Mouse (Mus musculus) heart, embryonic 12.5 days (tissue): ENCODE data around the gene Pde1b. TPM values are rescaled to one million over a fixed set of nuclear protein-coding genes. Genes with fewer than 3 reads are reported as not detected.
A peak's percentile ranks its signal among the peaks of the same experiment; 100 is the strongest.

Source experiments
- ATAC-seq: fragments of 200-750 bp; cut with Nextera tagmentation; 2 replicates; pipeline ENCODE4 v1.8.0; 2017; ENCODE audit warnings: moderate TSS enrichment, moderate library complexity; ENCODE audit not compliant: insufficient number of reproducible peaks, low FRiP score
- H3K27ac ChIP-seq: fragments of 300-500 bp; sonication (generic); 2 replicates; pipeline ENCODE4 v1.5.1; 2016; ENCODE audit warnings: mild to moderate bottlenecking, moderate library complexity; ENCODE audit not compliant: poor library complexity, severe bottlenecking
- H3K27me3 ChIP-seq: fragments of 300-500 bp; sonication (generic); replicated peaks from 2 replicates; pipeline ENCODE4 v1.6.1; 2016; ENCODE audit warnings: mild to moderate bottlenecking, moderate library complexity
- H3K36me3 ChIP-seq: fragments of 300-500 bp; sonication (generic); 2 replicates; pipeline ENCODE4 v1.6.1; 2016; ENCODE audit warnings: mild to moderate bottlenecking, moderate library complexity
- H3K4me1 ChIP-seq: fragments of 300-500 bp; sonication (generic); replicated peaks from 2 replicates; pipeline ENCODE4 v1.6.1; 2016; ENCODE audit warnings: mild to moderate bottlenecking
- H3K4me2 ChIP-seq: fragments of 300-500 bp; sonication (generic); 2 replicates; pipeline ENCODE4 v1.6.1; 2016; ENCODE audit warnings: mild to moderate bottlenecking, moderate library complexity
- H3K4me3 ChIP-seq: fragments of 300-500 bp; sonication (generic); 2 replicates; pipeline ENCODE4 v1.5.1; 2016; ENCODE audit warnings: mild to moderate bottlenecking
- H3K9ac ChIP-seq: fragments of 300-500 bp; sonication (generic); 2 replicates; pipeline ENCODE4 v1.6.1; 2016; ENCODE audit warnings: mild to moderate bottlenecking, moderate library complexity
- H3K9me3 ChIP-seq: fragments of 300-500 bp; sonication (generic); replicated peaks from 2 replicates; pipeline ENCODE4 v1.6.1; 2016; ENCODE audit warnings: mild to moderate bottlenecking, moderate library complexity
- WGBS: fragments of 180-500 bp; shearing (Covaris S2); methylation state at CpG from one replicate; pipeline ENCODE4 v1.1.7; 2016; 5-methylcytosine and 5-hydroxymethylcytosine counted together
- polyA plus RNA-seq: library from polyadenylated mRNA; unstranded; fragments of >200 nt; fragmentation: Nextera tagmentation; extraction: Ambion mirVana; gene quantifications from 2 replicates; pipeline ENCODE4 v1.2.1, GENCODE M21; 2016

Pde1b gene
- 3.7 and 4.0 TPM in 2 replicates for polyA plus RNA-seq

GRCm38 (mm10) chr15:103502435-103503250 is at the start of gene Pde1b:
Pde1b (plus strand) TSS chr15:103503034.
- ATAC-seq = peak; percentile 82
- peaks cover 33% of the 10 kb centered on the region for H3K27me3 ChIP-seq
- 0 out of 2 replicates have a peak, but pooled peaks cover 7% of the 10 kb centered on the region for H3K4me1 ChIP-seq

DNA sequence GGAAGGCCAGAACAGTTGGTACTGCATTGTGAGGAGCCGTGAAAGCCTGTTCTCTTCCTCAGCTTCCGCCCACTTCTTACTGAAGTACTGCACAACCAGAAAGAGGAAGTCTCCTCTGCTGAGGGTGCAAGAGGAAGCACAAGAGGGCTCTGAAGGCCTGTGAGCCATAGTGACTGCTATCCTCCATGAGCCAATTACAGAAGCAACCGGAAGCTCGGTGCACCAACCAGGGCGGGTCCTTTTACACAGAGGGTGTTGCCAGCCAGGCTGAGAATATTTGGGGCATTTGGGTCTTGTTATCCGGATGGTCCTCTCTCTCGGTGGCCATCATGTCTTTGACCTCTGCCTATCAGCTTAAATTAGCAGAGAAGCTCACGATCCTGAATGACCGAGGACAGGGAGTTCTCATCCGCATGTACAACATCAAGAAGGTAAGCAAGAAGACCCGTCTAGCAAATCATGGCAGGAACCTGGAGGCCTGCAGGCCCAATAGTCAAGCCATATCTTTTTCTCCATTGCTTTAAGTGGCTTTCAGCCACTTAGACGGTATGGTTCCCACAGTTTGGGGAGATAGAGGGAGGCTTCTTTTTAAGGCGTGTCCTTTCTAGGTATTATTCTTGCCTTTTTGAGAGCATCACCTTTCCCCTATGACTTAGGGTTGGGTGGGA is 49.1 kb upstream of the Pde1b start, which contains the start of gene Nckap1l:
TSS of gene Nckap1l (plus strand) at position 244 of the 668 bp plus-strand sequence.
- Histone ChIP-seq H3K27me3 (no peaks in the 10 kb centered on the region), H3K4me1 (no peaks in the 10 kb centered on the region), H3K9me3 (no peaks in the 10 kb centered on the region), H3K9ac (no peak within 1 kb of the TSS), H3K36me3 (no peaks in the 10 kb centered on the region), H3K4me3 (no peak within 1 kb of the TSS), H3K4me2 (no peak within 1 kb of the TSS), H3K27ac (no peak within 1 kb of the TSS)
- 76% methylated on average over 13 of the region's 13 CpGs for WGBS
- no peak for ATAC-seq

More at GRCm38 (mm10) chr15:103502435-103503250, at the start of gene Pde1b:
- peak within 1 kb of the TSS; percentile 88 for H3K4me2 ChIP-seq
- peak within 1 kb of the TSS; percentile 66 for H3K9ac ChIP-seq
- H3K9me3 ChIP-seq = no peaks in the 10 kb centered on the region
- H3K4me3 ChIP-seq = peak within 1 kb of the TSS; percentile 56
- WGBS = 2% methylated on average over 48 of the region's 63 CpGs
- no peaks in the 10 kb centered on the region for H3K36me3 ChIP-seq
- no peak within 1 kb of the TSS for H3K27ac ChIP-seq

DNA sequence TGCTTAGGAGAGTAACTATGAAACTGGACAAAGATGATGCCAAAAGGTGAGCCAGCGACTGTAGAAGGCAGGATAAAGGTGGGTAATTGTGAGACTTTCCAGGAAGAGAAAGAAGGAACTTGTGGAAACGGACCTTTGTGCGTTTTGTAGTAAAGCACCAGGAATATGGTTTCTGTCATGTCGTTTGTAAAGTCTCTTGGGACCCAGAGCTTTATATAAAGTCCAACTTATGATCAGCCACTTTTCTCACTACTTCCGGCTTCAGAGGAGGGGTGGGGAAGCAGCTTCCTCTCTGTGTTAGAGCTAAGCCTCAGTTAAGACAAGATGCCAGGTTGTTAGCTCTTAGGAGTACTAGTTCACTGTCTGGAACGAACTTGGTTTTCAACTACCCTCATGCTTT is 48.4 kb upstream of the Pde1b start:
- Histone ChIP-seq H3K9ac (no peak overlapping the region), H3K4me1 (no peaks in the 10 kb centered on the region), H3K4me3 (no peak overlapping the region), H3K4me2 (no peak overlapping the region), H3K9me3 (no peaks in the 10 kb centered on the region), H3K27me3 (no peaks in the 10 kb centered on the region), H3K27ac (no peak overlapping the region), H3K36me3 (no peaks in the 10 kb centered on the region)
- ATAC-seq = no peak
- 75% methylated on average over 6 of the region's 6 CpGs for WGBS

DNA sequence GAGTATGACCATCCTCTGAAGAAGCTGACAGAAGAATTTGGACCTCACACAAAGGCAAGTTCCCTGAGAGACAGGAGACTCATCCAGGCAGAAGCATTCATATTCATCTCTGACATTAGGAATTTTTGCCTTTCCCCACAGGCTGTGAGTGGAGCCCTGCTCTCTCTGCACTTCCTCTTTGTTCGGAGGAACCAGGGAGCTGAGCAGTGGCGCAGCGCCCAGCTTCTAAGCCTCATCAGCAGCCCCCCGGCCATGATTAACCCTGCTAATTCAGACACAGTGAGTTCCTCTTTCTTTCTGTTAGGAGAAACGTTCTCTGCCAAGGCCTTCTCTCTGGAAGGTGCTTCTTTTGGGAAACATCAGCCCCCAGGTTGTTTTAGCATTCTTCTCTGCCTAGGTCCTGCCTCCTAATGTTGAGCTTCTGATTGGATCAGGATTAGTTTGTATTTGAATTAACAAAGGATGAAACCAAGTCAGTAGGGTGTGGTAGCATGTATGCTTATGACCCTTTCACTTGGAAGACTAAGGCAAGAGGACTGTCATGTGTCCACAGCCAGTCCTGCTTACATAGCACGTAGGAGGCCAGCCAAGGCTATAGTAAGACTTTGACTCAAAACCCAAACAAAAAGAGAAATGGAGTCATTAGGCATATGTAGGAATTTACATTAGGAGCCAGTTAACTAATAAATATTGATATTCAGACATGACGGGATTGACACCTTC is 40.1 kb upstream of the Pde1b start:
- Histone ChIP-seq H3K27me3 (no peaks in the 10 kb centered on the region), H3K4me3 (no peak overlapping the region), H3K4me2 (no peak overlapping the region), H3K9me3 (no peaks in the 10 kb centered on the region), H3K36me3 (no peaks in the 10 kb centered on the region), H3K27ac (no peak overlapping the region), H3K4me1 (no peaks in the 10 kb centered on the region), H3K9ac (no peak overlapping the region)
- ATAC-seq = no peak
- WGBS = 70% methylated on average over 7 of the region's 7 CpGs

- H3K4me3 ChIP-seq = no peak overlapping the region
- no peak for ATAC-seq
- H3K9me3 ChIP-seq = no peaks in the 10 kb centered on the region
- no peaks in the 10 kb centered on the region for H3K27me3 ChIP-seq
- H3K4me2 ChIP-seq = no peak overlapping the region
- 72% methylated on average over 7 of the region's 7 CpGs for WGBS
- H3K36me3 ChIP-seq = no peaks in the 10 kb centered on the region
- no peak overlapping the region for H3K27ac ChIP-seq
- no peak overlapping the region for H3K9ac ChIP-seq
- peaks cover 8% of the 10 kb centered on the region for H3K4me1 ChIP-seq
Observed at GRCm38 (mm10) chr15:103471488-103472194, 31.2 kb upstream of the Pde1b start.

- no peaks in the 10 kb centered on the region for H3K36me3 ChIP-seq
- no peak overlapping the region for H3K27ac ChIP-seq
- H3K4me1 ChIP-seq = peaks cover 8% of the 10 kb centered on the region
- 77% methylated on average over 3 of the region's 3 CpGs for WGBS
- H3K27me3 ChIP-seq = no peaks in the 10 kb centered on the region
- H3K4me3 ChIP-seq = no peak overlapping the region
- H3K4me2 ChIP-seq = no peak overlapping the region
- no peak overlapping the region for H3K9ac ChIP-seq
- no peaks in the 10 kb centered on the region for H3K9me3 ChIP-seq
- ATAC-seq = no peak
Observed at GRCm38 (mm10) chr15:103472265-103472664, 30.6 kb upstream of the Pde1b start.

DNA sequence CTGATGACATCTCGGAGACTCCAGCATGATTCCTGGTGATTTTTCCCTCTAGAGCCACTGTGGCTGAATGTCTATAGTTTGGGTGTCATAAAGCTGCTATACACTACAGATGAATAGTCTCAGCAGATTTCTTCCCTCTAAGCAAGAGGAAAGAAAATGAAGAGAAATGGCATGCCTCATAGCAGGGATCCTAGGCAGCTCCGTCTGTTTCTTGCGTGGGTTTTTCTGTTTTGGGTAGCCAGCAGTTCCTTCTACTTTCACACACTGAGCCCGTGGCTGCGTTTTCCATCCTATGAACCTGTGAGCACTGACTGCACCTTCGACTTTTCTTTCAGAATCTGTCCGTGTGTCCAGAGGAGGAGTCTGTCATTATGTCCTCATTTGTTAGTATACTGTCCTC is 29.7 kb upstream of the Pde1b start:
- WGBS = 80% methylated on average over 7 of the region's 7 CpGs
- no peak for ATAC-seq

GRCm38 (mm10) chr15:103473769-103474168 is 29.1 kb upstream of the Pde1b start:
- Histone ChIP-seq H3K9ac (no peak overlapping the region), H3K9me3 (no peaks in the 10 kb centered on the region), H3K27ac (no peak overlapping the region), H3K4me2 (no peak overlapping the region), H3K4me3 (no peak overlapping the region), H3K27me3 (no peaks in the 10 kb centered on the region), H3K36me3 (no peaks in the 10 kb centered on the region), H3K4me1 (peaks cover 8% of the 10 kb centered on the region)
- WGBS = 81% methylated on average over 5 of the region's 5 CpGs
- ATAC-seq = no peak

More for the DNA sequence above, 29.7 kb upstream of the Pde1b start:
- Histone ChIP-seq H3K9me3 (no peaks in the 10 kb centered on the region), H3K4me1 (peaks cover 8% of the 10 kb centered on the region), H3K36me3 (no peaks in the 10 kb centered on the region), H3K4me3 (no peak overlapping the region), H3K27me3 (no peaks in the 10 kb centered on the region), H3K9ac (no peak overlapping the region), H3K4me2 (no peak overlapping the region), H3K27ac (no peak overlapping the region)

GRCm38 (mm10) chr15:103479080-103479606 is 23.7 kb upstream of the Pde1b start:
- Histone ChIP-seq H3K4me1 (no peaks in the 10 kb centered on the region), H3K9ac (no peak overlapping the region), H3K9me3 (no peaks in the 10 kb centered on the region), H3K27ac (no peak overlapping the region), H3K4me2 (no peak overlapping the region), H3K36me3 (no peaks in the 10 kb centered on the region), H3K4me3 (no peak overlapping the region), H3K27me3 (peaks cover 6% of the 10 kb centered on the region; the same call in 1 of the 2 replicates)
- ATAC-seq = no peak
- 61% methylated on average over 1 of the region's 1 CpGs for WGBS

DNA sequence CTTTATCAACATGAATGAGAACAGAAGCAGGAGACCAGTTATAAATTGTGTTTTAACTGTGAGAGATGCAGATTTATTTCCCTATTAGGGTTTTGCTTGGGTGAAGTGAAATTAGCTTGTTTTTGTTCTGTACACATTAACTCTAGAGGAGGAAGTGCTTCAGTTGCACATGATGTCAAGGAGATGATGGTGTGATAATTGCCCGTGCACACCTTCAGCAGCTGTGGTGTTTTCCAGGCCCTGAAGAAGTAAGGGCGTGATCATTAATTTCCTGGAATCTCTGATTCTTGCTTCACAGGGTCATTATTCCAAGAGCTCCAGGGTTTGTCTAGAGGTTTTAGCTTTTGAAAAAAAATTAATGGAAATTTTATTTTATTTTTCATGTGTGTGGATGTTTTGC is 22.7 kb upstream of the Pde1b start:
- Histone ChIP-seq H3K4me2 (no peak overlapping the region), H3K36me3 (no peaks in the 10 kb centered on the region), H3K9me3 (no peaks in the 10 kb centered on the region), H3K9ac (no peak overlapping the region), H3K27ac (no peak overlapping the region), H3K4me1 (no peaks in the 10 kb centered on the region), H3K4me3 (no peak overlapping the region), H3K27me3 (peaks cover 6% of the 10 kb centered on the region; the same call in 1 of the 2 replicates)
- ATAC-seq = no peak
- WGBS = 61% methylated on average over 2 of the region's 2 CpGs
